Mouse (Mus musculus): ENCODE measurements around the gene Myh10.
A peak's percentile ranks its signal among the peaks of the same experiment; 100 is the strongest.
"Not testable (repeated sequence)": the region's sequence is repeated elsewhere in the genome, so short reads cannot be mapped to it uniquely, and the experiment has no call there.

Myh10 gene

GRCm38 (mm10) chr11:68692693-68693446 is 1.5 kb downstream of the Myh10 start:
- DNase-seq (ENCODE audit: low spot score in 2 of 2) = peak in 1 of 2 experiments; percentile 3

DNA sequence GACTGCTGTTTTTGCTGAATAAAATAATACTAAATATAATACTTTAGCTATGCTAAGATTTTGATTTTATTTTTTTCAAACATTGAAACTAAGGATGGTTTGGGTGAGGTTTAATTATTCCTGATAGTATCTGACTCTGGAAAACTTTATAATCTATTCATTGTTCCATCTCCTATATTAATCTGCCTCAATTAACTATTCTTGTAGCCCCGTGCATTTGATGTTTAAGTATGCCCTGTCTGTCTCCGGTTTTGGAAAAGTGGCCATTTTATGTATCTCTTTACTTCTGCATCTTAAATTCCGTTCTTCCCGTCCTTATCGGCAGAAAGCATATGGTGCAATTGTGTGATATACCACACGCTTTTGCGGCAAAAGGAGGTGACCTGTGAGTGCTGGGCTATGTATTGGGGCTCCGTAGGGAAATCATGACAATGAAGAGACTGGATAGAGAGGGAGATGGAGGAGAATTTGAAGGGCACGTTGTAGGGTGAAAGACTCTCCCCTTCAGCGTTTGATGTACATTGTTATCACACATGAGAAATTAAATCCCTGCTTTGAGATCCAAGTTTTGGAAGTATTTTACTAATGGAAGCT is 2.2 kb downstream of the Myh10 start:
- DNase-seq (ENCODE audit: low spot score in 2 of 2) = no peak

DNA sequence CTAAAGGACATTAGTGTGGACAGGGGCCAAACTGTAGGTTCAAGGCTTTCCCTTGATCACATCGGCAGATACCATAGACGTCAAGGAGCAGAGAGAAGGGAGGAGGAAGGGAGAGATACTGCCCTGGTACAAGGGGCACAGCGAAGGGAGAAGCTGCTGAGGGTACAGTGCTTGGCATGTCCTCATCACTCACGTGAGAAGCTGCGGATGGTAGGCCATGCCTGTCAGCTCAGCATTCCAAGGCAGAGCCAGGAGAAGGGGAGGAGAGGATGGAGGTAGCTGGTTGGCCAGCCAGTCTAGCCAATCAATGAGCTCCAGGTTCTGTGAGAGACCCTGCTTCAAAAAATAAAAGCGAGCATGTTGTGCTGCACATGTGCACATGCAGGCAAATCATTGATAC is 11.0 kb downstream of the Myh10 start:
- no peak for DNase-seq (ENCODE audit: low spot score in 2 of 2)

GRCm38 (mm10) chr11:68703360-68703759 is 12.0 kb downstream of the Myh10 start:
- DNase-seq (ENCODE audit: low spot score in 2 of 2) = no peak

DNA sequence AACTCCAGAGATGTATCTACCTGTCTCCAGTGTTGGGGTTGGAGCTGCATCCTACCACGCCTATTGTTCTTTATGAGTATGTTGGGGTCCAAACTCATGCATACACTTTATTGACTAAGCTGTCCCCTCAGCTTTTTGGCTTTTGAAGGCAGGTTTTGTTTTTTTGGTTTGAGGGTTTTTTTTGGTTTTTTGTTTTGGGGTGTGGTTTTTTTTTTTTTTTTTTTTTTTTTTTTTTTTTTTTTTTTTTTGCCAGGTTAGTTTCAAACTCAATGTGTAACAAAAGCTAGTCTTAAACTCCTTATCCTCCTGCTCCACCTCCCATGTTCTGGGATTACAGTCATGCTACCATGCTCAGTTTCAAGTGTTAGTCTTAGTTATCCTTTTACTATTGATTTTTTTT is 12.9 kb downstream of the Myh10 start:
- DNase-seq (ENCODE audit: low spot score in 2 of 2) = no peak

DNA sequence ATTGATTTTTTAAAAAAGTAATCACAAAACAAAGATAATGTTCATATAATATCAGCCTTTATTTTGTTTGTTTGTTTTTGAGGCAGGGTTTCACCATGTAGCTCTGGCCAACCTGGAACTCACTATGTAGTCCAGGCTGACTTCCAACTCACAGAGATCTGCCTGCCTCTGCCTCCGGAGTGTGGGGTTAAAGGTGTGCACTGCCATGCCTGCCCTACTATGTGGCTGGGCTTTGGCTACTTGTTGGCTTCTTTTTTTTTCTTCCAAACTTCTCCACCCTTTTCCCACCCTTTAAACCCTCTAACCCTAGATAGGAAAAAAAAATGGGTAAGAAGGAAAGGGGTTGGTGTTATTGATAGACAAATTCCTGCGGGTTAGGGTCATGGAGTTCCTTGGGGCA is 13.5 kb downstream of the Myh10 start:
- DNase-seq (ENCODE audit: low spot score in 2 of 2) = no peak

GRCm38 (mm10) chr11:68706524-68707429 is 15.4 kb downstream of the Myh10 start:
- no peak for DNase-seq (ENCODE audit: low spot score in 2 of 2)

DNA sequence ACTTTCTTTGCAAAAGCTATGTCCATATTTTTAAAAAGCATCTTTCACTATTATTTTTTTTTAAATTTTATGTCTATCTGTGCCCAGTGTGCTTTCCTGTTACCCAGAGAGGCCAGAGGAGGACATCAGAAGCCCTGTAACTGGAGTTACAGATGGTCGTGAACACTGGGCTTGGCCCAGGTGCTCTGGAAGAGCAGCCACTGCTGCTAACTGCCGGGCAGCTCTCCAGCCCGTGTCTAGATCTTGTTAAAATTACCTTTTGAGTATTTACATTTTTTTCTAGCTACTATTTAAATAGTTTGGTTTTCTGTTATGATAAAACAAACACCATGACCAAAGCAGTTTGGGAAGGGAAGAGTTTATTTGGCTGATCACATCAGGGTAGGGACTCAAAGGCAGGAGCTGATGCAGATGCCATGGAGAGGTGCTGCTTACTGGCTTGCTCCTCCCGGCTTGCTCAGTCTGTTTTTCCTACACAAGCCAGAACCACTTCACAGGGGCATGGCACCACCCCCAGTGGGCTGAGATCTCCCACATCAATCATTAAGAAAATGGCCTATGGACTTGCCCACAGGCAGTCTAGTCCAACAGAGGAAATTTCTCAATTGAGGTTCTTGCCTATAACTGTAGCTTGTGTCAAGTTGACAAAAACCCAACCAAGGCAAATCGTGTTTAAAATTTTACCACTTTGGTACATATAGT is 16.7 kb downstream of the Myh10 start:
- DNase-seq (ENCODE audit: low spot score in 2 of 2) = no peak

- no peak for DNase-seq (ENCODE audit: low spot score in 2 of 2)
Observed at GRCm38 (mm10) chr11:68716167-68716566, 24.8 kb downstream of the Myh10 start.

GRCm38 (mm10) chr11:68717171-68717840 is 25.9 kb downstream of the Myh10 start:
- no peak for DNase-seq (ENCODE audit: low spot score in 2 of 2)

DNA sequence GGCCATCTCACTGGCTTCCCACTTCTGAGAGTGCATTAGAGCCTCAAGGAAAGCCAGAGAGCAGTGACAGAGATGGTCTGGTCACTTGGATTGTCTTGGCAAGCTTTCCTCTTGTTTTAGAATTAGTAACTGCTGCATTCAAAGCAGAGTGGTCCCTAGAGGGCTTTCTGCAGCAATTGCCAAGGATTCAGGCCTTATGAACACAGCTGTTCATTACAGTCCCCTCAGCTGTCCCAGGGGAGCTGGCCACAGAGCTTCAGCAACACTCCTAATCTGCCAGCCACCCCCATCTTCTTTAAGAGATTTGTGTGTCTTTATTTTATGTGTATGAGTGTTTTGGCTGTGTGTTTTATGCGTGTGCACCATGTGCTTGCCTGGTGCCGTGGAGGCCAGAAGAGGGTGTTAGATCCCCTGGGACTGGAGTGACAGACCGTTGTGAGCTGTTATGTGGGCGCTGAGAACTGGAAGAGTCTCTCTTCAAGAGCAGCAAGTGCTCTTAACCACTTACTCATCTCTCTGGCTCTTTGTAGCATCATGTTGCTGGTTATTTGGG is 27.8 kb downstream of the Myh10 start:
- no peak for DNase-seq (ENCODE audit: low spot score in 2 of 2)

DNA sequence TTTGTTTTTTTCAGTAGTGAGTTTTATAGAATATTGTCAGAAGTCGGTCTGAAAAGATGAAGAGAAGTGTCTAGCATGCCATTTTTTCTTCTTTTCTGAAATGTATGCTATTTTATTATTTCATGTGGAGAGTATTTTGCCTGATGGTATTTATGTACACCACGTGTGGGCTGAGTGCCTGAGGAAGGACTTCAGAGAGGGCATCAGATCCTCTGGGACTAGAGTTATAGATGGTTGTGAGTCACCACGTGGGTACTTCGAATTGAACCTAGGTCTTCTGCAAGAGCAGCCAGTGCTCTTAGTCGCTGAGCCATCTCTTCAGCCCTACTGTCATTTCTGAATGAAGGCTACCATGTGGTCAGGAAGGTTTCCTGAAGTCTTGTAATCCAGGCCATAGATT is 28.4 kb downstream of the Myh10 start:
- DNase-seq (ENCODE audit: low spot score in 2 of 2) = no peak

DNA sequence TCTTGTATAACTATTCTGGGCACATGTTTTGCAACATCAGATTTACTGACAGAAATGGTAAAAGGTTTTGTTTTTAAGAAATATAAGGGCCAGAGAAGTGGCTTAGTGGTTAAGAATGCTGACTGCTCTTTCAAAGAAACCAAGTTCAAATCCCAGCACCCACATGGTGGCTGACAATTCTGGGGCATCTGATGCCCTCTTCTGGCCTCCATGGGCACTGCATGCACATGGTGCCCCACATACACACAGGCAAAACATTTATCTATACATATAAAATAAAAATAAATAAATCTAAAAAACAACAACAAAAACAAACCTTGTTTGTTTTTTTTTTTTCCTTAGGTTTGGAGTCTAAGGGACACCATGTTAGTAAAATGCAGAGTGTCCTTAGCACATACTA is 32.8 kb downstream of the Myh10 start:
- DNase-seq (ENCODE audit: low spot score in 2 of 2) = peak in 1 of 2 experiments; percentile 15

GRCm38 (mm10) chr11:68728693-68729092 is 37.3 kb downstream of the Myh10 start:
- no peak for DNase-seq (ENCODE audit: low spot score in 2 of 2)

DNA sequence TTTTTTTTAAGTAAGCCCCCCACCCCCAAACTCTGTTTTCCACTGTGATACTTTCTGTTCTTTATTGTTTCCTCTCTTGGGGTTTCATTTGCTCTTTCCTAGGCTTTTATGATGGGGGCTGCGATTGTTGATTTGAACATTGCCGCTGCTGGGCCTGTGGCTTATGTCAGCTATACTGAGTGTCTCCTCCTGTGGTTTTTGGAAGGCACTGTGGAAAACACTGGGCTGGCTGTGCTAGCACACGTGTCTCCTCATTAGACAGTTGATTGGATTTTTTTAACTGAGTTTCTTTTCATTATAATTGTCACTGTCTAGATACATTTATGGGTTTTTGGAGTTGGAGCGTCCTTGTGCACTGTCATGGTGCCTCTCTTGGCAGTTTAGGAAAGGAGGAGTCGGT is 39.4 kb downstream of the Myh10 start:
- no peak for DNase-seq (ENCODE audit: low spot score in 2 of 2)

DNA sequence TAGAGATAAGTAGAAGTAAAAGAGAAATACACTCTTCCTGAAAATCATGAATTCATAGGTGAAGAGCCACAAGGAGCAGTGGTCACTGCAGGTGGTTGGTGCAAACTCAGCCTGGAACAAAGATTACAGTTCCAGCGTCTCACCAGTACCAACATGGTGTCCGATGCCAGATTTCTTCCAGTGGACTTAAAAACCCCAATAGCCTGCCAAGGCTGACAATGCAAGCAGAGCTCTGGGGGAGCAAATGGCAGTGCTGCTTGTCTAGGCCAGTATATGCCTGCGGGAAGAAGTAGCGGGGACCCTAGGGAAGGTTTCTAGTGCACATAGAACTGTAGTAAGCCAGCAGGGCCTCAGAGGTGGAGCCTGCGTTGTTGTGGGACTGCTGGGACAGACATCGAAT is 40.7 kb downstream of the Myh10 start:
- DNase-seq (ENCODE audit: low spot score in 2 of 2) = no peak

GRCm38 (mm10) chr11:68733401-68733800 is 42.0 kb downstream of the Myh10 start:
- DNase-seq (ENCODE audit: low spot score in 2 of 2) = not testable (repeated sequence)

DNA sequence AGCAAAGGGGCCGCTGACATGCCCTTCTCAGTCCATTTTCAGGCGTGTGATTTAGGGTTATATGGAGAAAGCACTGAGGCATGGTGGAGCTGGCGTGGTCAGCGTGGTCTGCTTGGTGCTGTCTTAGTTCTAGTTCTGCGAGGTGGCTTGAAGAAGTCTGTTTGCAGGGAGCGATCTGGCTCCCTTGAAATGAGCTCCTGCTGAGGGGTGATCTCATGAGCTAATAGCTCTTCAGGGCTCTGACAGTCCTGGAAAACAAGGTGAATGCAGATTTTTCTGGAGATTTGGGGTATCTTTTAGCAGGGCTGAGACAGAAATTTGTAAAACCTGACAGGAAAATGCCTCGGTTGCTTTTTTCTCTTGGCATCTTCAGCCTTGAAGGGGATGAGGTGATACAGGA is 48.1 kb downstream of the Myh10 start:
- no peak for DNase-seq (ENCODE audit: low spot score in 2 of 2)

- no peak for DNase-seq (ENCODE audit: low spot score in 2 of 2)
Observed at GRCm38 (mm10) chr11:68742658-68743057, 51.3 kb downstream of the Myh10 start.

- no peak for DNase-seq (ENCODE audit: low spot score in 2 of 2)
Observed at GRCm38 (mm10) chr11:68744150-68744549, 52.8 kb downstream of the Myh10 start.

Data from thymus, postnatal 10 days (tissue).